Mouse (Mus musculus) ES-Bruce4 (cell line): Measurements from ENCODE around the gene Cd164.

Experiments
- CTCF ChIP-seq: IDR thresholded peaks from one replicate; pipeline ENCODE4 v1.8.1; 2011; ENCODE audit warnings: low read depth, low read length
- EP300 ChIP-seq: IDR thresholded peaks from 2 replicates; pipeline ENCODE4 v1.6.1; 2011; ENCODE audit warnings: low read depth, low read length; ENCODE audit not compliant: insufficient read depth

- TF ChIP-seq EP300, result no peak
- TF ChIP-seq CTCF, result no peak
Measured at GRCm38 (mm10) chr10:41561701-41562395, 42.6 kb downstream of the Cd164 start.
